Mouse (Mus musculus) limb, embryonic 14.5 days (tissue): ENCODE results near the gene Ly6g6f. TPM values are rescaled to one million over a fixed set of nuclear protein-coding genes. Genes with fewer than 3 reads are reported as not detected.

Experiments used
- ATAC-seq: fragments of 200-750 bp; cut with Nextera tagmentation; 2 replicates; pipeline ENCODE4 v1.8.0; 2017; ENCODE audit warnings: low read depth, moderate number of reproducible peaks, moderate TSS enrichment; ENCODE audit not compliant: low FRiP score
- DNase-seq: peaks from one replicate; pipeline ENCODE4 v3.0.0-alpha.2; 2015; ENCODE audit warnings: low spot score
- H3K27ac ChIP-seq: fragments of 300-500 bp; sonication (generic); replicated peaks from 2 replicates; pipeline ENCODE4 v1.5.1; 2014; ENCODE audit warnings: low read depth, mild to moderate bottlenecking, low read length, moderate library complexity, mixed read lengths
- H3K27me3 ChIP-seq: fragments of 300-500 bp; sonication (generic); 2 replicates; pipeline ENCODE4 v1.6.1; 2014; ENCODE audit warnings: low read length, mixed read lengths; ENCODE audit not compliant: control insufficient read depth, insufficient read depth
- H3K36me3 ChIP-seq: fragments of 300-500 bp; sonication (generic); 2 replicates; pipeline ENCODE4 v1.6.1; 2014; ENCODE audit warnings: mild to moderate bottlenecking, low read length, moderate library complexity, mixed read lengths; ENCODE audit not compliant: control insufficient read depth, insufficient read depth
- H3K4me1 ChIP-seq: fragments of 300-500 bp; sonication (generic); 2 replicates; pipeline ENCODE4 v1.6.1; 2014; ENCODE audit warnings: antibody characterized with exemption, low read length, mixed read lengths; ENCODE audit not compliant: control insufficient read depth, insufficient read depth
- H3K4me2 ChIP-seq: fragments of 300-500 bp; sonication (generic); replicated peaks from 2 replicates; pipeline ENCODE4 v1.6.1; 2014; ENCODE audit warnings: low read depth, mild to moderate bottlenecking, low read length, moderate library complexity; ENCODE audit not compliant: severe bottlenecking
- H3K4me3 ChIP-seq: fragments of 300-500 bp; sonication (generic); replicated peaks from 2 replicates; pipeline ENCODE4 v1.5.1; 2014; ENCODE audit warnings: low read length
- H3K9ac ChIP-seq: fragments of 300-500 bp; sonication (generic); 2 replicates; pipeline ENCODE4 v1.6.1; 2014; ENCODE audit warnings: mild to moderate bottlenecking, low read depth, low read length, moderate library complexity; ENCODE audit not compliant: severe bottlenecking
- H3K9me3 ChIP-seq: fragments of 300-500 bp; sonication (generic); 2 replicates; pipeline ENCODE4 v1.6.1; 2016; ENCODE audit warnings: low read length; ENCODE audit not compliant: control insufficient read depth
- POLR2A ChIP-seq: fragments of 200-500 bp; IDR thresholded peaks from 2 replicates; pipeline ENCODE4 v1.8.0; 2012; ENCODE audit warnings: inconsistent platforms, mild to moderate bottlenecking, moderate library complexity, borderline replicate concordance; ENCODE audit not compliant: insufficient read depth, insufficient read length; ENCODE audit errors: extremely low read depth
- WGBS: fragments of 180-500 bp; shearing (Covaris S2); extraction: QIAGEN DNeasy Blood & Tissue Kit; methylation state at CpG from one replicate; pipeline ENCODE4 v1.1.7; 2014; 5-methylcytosine and 5-hydroxymethylcytosine counted together
- polyA plus RNA-seq, 2 experiments: library from polyadenylated mRNA; depleted of rRNA in 1 of 2; stranded (reverse) in 1 of 2; unstranded in 1 of 2; fragments of >200 nt; fragmentation: Nextera tagmentation in 1 of 2; extraction: Ambion mirVana in 1 of 2; gene quantifications; 2 replicates each; pipeline versions ENCODE4 v1.2.1 to v1.2.3; 2012 to 2014

Ly6g6f gene
- polyA plus RNA-seq, 2 experiments = 0.14 to 0.28 TPM

GRCm38 (mm10) chr17:35052271-35052798 lies 33.1 kb downstream of the Ly6g6f start:
- Histone ChIP-seq H3K9ac (peak overlapping the region; percentile 79), H3K4me3 (peak overlapping the region; percentile 63), H3K36me3 (peaks cover 50% of the 10 kb centered on the region), H3K9me3 (no peaks in the 10 kb centered on the region), H3K27me3 (no peaks in the 10 kb centered on the region), H3K4me2 (peak overlapping the region; percentile 91), H3K4me1 (peaks cover 32% of the 10 kb centered on the region), H3K27ac (peak overlapping the region; percentile 89; the same call in 1 of the 2 replicates)
- ATAC-seq (no peak), DNase-seq (no peak)
- 86% methylated on average over 12 of the region's 12 CpGs for WGBS
- no peak for TF ChIP-seq POLR2A

DNA sequence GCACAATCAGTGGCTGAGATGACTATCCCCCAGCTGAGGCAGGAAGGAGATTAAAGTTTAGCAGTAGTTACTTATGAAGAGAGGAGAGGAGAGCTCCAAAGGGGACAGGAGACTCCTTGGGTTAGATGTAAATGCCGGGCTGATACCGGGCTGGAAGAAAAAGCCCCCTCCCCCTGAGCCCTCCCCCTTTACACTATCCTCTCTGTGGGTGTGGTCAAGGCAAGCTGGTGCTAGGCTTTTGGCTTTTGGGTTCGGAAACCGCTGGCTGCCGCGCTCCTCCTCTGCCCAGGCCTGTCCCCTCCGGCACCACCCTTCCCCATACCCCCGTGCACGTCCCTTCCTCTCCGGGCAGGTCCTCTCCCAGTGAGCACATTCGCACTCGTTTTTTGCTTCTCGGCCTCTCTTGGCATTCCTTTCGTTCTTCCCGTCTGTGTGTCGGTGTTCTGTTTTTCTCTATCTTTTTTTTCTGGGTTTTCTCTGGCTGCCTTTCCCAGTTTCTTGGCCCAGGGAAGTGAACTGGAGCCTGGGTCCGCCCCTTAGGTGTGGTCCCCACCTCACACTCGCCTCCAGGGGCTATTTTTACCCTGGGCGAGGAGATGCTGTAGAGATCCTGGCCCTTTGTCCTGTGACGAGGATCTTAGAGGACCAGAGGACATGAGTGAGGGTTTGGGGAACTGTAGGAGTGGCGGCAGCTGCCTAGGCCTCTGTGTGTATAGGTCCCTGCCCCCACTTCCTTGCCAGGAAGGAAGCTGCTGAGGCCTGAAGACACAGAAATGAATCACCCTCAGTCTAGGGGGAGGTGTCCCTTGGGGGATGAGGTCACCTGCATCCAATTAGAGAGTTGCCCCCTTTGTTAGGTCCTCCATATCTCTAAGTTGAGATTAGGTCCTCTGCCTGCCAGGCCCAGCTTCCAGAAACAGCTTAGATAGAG lies 34.0 kb downstream of the Ly6g6f start:
- H3K4me3 ChIP-seq = peak overlapping the region; percentile 63
- H3K4me1 ChIP-seq = peaks cover 36% of the 10 kb centered on the region
- WGBS = 2% methylated on average over 20 of the region's 21 CpGs
- peak overlapping the region; percentile 91 for H3K4me2 ChIP-seq
- H3K27me3 ChIP-seq = no peaks in the 10 kb centered on the region
- no peak for TF ChIP-seq POLR2A
- H3K9ac ChIP-seq = peak overlapping the region; percentile 79
- H3K27ac ChIP-seq = peak overlapping the region; percentile 89
- peak; percentile 86 for DNase-seq
- ATAC-seq = peak; percentile 34
- no peaks in the 10 kb centered on the region for H3K9me3 ChIP-seq
- peaks cover 44% of the 10 kb centered on the region for H3K36me3 ChIP-seq

DNA sequence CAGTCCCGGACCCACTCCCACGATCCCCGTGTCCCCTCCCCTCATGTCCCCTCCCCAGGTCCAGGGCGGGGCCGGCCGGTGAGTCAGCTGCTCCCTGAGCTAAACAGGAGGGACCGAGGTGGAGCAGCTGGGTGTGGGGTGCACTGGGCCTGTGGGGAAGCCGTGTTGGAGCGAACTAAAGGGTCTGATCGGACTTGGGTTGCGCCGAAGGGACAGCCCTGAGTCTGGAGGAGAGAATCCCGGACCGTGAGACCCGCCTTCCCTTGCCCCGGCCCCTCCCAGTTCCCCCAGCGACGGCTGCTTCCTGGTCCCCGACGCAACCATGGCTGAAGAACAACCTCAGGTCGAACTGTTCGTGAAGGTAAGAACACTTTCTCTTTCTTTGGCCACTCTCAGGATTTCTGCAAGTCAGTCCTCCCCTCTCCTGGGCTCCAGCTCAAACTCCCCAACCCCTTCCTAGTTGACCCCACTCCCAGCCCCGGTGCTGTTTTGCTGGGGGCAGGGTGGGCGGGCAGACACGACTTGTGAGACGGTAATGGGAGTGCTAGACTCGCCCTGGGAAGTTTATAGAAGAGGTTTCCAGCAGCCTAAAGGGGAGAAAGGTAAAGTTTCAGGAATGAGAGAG lies 35.2 kb downstream of the Ly6g6f start:
- Histone ChIP-seq H3K36me3 (peaks cover 32% of the 10 kb centered on the region), H3K27ac (peak overlapping the region; percentile 97), H3K27me3 (no peaks in the 10 kb centered on the region), H3K4me2 (peak overlapping the region; percentile 91), H3K9ac (peak overlapping the region; percentile 79), H3K4me3 (peak overlapping the region; percentile 63), H3K4me1 (peaks cover 41% of the 10 kb centered on the region), H3K9me3 (no peaks in the 10 kb centered on the region)
- ATAC-seq (0 out of 2 replicates have a peak, but pooled peaks have one; percentile 3), DNase-seq (peak; percentile 67)
- WGBS = 3% methylated on average over 22 of the region's 27 CpGs
- TF ChIP-seq POLR2A = no peak

DNA sequence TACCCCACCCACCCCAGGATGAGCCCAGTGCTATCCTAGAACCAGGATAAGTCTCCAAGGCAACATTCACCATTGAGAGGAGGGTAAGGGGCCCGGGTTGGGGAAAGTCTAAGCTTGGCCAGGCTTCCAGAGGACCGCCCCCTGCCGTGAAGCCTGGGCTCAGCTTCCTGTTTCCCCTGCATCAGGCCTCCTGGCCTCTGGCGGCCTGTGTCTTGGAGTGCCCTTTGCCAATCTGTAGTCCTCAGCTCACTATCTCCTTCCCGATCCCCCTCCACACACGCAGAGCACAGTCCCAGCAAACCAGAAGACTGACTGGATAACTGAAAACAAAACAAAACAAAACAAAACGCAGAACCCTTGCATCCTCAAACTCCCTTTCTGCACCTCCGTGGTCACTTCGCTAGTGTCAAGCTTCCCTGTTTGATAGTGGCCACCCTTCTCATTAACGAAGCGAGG lies 35.8 kb downstream of the Ly6g6f start, which contains the start of gene Clic1:
TSS of gene Clic1 (plus strand) at position 406 of the 456 bp plus-strand sequence.
- Histone ChIP-seq H3K4me2 (peak within 1 kb of the TSS; percentile 91), H3K9ac (peak within 1 kb of the TSS; percentile 79), H3K36me3 (peaks cover 26% of the 10 kb centered on the region), H3K27me3 (no peaks in the 10 kb centered on the region), H3K9me3 (no peaks in the 10 kb centered on the region), H3K4me3 (peak within 1 kb of the TSS; percentile 63), H3K4me1 (peaks cover 41% of the 10 kb centered on the region), H3K27ac (peak within 1 kb of the TSS; percentile 97)
- DNase-seq (peak; percentile 92), ATAC-seq (peak; percentile 4; the same call in 1 of the 2 replicates)
- WGBS = 3% methylated on average over 11 of the region's 11 CpGs
- TF ChIP-seq POLR2A = peak; percentile 49; the same call in 1 of the 2 replicates

DNA sequence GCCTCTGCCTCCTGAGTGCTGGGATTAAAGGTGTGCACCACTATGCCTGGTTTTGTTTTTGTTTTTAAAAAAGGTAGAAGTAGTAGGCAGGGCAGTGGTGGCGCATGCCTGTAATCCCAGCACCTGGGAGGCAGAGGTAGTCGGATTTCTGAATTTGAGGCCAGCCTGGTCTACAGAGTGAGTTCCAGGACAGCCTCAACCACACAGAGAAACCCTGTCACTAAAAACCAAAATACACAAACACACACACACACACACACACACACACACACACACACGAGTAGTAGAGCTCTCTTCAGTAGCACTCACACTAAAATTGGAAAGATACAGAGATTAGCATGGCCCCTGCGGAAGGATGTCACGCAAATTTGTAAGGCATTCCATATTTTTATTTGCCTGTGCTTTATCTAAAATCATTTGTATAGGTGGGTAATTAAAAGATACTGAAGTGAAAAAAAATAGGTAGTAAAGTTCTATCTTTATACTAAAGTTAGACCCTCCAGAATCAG lies 36.4 kb downstream of the Ly6g6f start:
- peak overlapping the region; percentile 63 for H3K4me3 ChIP-seq
- H3K36me3 ChIP-seq = peaks cover 20% of the 10 kb centered on the region
- no peak for TF ChIP-seq POLR2A
- peaks cover 41% of the 10 kb centered on the region for H3K4me1 ChIP-seq
- no peaks in the 10 kb centered on the region for H3K27me3 ChIP-seq
- H3K9ac ChIP-seq = no peak overlapping the region
- ATAC-seq (no peak), DNase-seq (no peak)
- H3K9me3 ChIP-seq = no peaks in the 10 kb centered on the region
- peak overlapping the region; percentile 91 for H3K4me2 ChIP-seq
- 79% methylated on average over 5 of the region's 5 CpGs for WGBS
- peak overlapping the region; percentile 97 for H3K27ac ChIP-seq
